Mouse (Mus musculus) neutrophil, adult 59 days (primary cell): ENCODE measurements around the gene Fgf22. TPM values are rescaled to one million over a fixed set of nuclear protein-coding genes. Genes with fewer than 3 reads are reported as not detected.

Source experiments
- total RNA-seq, 2 experiments: library from RNA; stranded (reverse); gene quantifications; 1 replicate in 1 of 2; 2 replicates in 1 of 2; pipeline ENCODE4 v1.2.4; 2023

The Fgf22 gene
- total RNA-seq = not detected

DNA sequence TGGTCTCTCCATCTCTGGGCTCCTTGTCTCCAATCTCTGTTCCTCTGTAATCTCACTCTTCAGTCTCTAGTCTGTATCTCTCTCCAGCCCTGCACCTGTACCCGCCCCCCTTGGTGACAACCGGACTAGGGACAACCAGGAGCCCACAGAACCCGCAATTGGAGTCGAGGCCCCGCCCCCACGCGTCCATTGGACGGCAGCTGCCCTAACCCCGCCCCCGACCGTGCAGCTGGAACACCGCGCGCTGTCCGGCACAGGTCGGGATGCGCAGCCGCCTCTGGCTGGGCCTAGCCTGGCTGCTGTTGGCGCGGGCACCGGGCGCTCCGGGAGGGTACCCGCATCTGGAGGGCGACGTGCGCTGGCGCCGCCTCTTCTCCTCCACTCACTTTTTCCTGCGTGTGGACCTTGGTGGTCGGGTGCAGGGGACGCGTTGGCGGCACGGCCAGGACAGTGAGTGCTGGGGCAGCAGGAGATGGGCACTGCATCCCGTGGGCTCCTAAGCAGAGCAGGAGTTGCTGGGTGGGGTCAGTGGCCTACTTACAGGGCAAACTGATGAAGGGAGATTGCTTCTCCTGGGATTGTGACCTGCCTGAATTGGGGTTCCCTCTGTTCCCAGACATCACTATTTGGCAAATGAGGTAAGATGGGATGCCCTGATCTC lies at the start of gene Fgf22:
Fgf22 (plus strand) TSS at position 221 of the 661 bp plus-strand sequence.

DNA sequence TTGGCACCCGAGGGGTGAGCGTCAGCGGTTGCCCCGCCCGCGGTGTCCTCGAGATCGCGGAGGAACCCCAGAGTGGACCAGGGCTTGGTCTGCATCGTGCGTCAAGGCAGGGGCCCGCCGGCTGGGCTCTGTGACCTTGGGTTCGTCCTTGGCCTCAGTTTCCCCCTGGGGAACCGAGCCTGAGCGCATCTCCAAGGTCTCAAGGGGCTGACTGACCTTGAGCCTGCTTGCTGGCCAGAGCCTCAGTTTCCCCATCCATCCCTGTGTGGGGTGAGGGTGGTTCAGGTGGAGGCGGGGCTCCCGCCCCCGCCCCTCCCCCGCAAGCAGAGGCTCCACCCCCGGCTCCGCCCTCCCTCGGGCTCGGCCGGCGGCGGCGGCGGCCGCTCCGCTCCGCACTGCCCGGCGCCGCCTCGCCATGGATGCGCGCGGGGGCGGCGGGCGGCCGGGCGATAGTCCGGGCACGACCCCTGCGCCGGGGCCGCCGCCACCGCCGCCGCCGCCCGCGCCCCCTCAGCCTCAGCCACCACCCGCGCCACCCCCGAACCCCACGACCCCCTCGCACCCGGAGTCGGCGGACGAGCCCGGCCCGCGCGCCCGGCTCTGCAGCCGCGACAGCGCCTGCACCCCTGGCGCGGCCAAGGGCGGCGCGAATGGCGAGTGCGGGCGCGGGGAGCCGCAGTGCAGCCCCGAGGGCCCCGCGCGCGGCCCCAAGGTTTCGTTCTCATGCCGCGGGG lies 38.5 kb upstream of the Fgf22 start, which contains the start of gene Hcn2:
Hcn2 (plus strand) TSS at position 381 of the 734 bp plus-strand sequence.

DNA sequence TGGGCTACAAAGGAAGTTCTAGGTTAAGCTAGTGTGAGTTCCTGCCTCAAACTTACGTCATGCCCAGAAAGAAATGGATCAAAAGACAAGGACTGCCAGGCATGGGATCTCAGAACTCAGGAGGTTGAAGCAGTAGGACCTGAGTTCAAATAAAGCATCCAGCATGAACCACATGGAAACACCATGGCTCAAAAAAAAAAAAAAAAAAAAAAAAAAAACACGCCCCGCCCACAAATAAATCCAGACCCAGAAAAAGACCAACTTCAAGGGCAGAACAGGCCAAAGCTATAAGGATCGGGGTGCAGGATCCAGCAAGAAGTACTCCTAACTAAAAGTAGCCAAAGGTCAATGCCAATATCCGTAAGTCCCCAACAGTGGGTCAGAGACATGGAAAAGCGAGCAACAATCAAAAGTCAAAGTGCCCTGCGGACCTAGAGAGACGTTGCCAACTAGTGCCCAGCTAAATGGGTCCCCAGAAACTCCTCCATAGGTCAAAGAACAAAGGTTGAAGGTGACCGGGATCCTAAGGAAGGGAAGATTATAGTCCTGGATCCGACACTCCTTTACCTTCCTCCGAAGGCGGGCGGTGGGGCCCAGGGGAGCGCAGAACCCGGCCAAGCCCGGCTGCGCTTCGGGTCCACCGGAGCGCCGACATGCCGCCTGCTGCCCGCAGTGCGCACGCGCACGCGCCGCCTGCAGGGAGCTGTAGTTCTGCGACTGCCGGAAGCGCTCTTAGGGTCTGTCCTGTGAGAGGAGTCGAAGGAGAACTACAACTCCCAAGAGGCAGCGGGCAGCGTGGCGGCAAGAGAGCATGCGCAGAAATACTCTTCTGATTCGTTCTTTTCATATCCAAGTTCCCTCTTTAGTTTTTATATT lies 8.7 kb upstream of the Fgf22 start, which contains the start of gene Polrmt:
Polrmt (minus strand) TSS at position 684 of the 876 bp plus-strand sequence.

DNA sequence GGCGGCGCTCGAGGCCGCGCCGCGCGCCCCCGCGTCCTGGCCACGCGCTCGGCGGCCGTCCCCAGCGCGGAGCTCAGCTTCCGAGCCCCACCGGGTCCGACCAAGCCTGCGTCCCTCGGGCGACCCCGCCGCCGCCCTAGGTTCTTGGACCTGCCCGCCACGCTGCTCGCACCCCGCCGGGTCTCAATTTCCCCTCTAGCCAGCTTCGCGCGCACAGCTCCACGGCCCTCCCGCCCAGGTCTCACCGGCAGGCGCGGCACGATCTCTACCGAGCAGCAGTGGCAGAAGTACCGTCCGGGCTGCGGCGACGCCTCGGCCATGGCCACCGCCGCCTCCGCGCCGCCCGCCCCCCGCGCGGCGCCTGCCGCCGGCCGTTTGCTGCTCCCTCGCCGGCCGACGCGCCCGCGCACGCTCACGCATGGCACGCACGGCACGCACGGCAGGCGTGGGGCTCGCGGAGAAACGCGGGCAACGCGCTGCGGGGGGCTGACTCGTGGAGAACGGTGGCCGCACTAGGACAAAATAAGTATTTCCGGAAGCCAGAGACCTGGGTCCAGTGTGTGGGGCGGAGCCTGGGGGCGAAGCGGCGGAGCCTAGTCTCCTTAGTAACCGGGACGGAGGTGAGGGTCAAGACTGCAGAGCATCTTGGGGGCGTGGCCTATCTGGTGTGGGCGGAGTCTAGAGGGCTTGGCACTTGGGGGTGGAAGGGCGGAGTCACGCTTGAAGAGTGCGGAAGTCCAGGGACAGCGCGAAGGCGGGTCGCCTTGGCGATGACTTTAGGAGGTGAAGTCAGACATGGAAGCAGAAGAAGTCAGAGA lies 11.8 kb downstream of the Fgf22 start, which contains the start of gene Rnf126:
Rnf126 (minus strand) TSS at position 445 of the 818 bp plus-strand sequence.

DNA sequence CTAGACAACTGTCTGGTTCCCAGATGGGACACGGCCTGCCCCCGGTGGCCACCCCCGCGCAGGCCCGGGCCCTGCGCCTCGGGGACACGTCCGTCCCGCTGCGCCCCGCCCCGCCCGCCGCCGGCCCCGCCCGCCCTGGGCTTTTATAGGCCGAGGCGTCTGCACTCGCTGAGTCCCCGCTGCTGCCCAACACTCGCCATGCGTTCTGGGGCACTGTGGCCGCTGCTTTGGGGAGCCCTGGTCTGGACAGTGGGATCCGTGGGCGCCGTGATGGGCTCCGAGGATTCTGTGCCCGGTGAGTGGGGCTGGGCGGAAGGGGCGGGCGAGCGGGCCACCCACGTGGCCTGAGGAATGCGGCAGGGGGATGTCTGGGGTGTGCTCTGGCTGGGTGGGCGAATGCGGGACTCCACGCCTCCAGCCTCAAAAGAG lies 22.2 kb downstream of the Fgf22 start, which contains the start of gene Fstl3:
Fstl3 (plus strand) TSS at position 170 of the 429 bp plus-strand sequence.

DNA sequence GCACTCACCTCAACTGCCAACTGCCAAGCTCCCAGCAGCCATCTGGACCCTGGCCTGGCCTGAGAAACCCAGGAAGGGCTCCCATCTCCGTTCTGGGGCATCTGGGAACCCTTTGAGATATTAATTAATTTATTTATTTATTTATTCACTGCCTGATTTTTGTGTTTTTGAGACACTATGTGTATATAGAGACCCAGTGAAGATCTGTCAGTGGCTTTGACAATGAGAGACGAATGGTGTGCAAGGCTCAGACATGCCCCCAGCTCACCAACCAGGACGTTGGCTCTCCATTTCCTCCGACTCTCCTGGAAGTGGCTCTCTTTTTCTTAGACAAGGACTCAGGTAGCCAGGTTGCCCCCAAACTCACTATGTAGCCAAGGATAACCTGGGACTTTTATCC lies 36.0 kb downstream of the Fgf22 start, which contains the start of gene Prss57:
Prss57 (minus strand) TSS at position 101 of the 400 bp plus-strand sequence.

DNA sequence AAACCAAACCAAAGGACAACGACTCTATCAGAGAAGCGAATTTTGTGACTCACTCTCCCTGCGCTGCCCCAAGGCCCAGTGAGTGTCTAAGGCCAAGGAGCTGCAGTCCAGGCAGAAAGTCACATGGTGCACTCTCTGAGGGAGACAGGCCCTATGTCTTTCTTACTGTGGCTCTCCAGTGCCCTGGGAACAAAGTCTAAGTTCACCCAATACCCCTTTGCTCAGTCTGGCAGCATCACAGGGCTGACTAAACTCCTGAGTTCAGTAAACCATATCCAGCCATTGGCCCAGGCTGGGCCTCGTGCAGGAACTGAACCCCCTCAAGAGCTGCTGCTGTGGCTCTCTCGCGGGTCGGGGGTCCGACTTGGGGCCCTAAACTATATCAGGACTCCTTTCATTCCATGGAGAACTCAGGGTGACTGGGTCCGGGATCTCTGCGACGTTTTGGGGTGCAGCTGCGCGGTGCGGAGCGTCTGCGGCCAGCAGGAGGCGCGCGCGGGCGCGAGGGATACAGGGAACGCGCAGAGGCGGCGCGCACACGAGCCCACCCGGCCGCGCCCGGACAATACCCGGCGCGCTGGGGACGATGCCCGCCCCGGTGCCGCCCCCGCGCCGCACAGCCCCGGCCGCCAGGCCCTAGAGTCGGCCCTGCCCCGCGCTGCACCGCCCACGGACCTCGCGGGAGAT lies 38.3 kb downstream of the Fgf22 start, which contains the start of gene Palm:
Palm (plus strand) TSS at position 522 of the 687 bp plus-strand sequence.

Other genes starting within 250 kb of the Fgf22 start
- 1 to 10 TPM; 3.7 to 5.2 TPM for gene Plpp2, start 221.3 kb upstream of the Fgf22 start, total RNA-seq
- gene Mier2, start 199.9 kb upstream of the Fgf22 start, total RNA-seq = 1 to 10 TPM; 9.0 to 9.9 TPM
- gene Theg, start 167.7 kb upstream of the Fgf22 start, total RNA-seq = not detected
- gene C2cd4c, start 141.1 kb upstream of the Fgf22 start, total RNA-seq = not detected
- gene Shc2, start 117.2 kb upstream of the Fgf22 start, total RNA-seq = not detected
- gene Odf3l2, start 109.3 kb upstream of the Fgf22 start, total RNA-seq = not detected
- not detected for gene Madcam1, start 90.5 kb upstream of the Fgf22 start, total RNA-seq
- 10 to 100 TPM; 20.1 to 26.2 TPM for gene Tpgs1, start 85.7 kb upstream of the Fgf22 start, total RNA-seq
- gene Cdc34, start 72.9 kb upstream of the Fgf22 start, total RNA-seq = 10 to 100 TPM; 66.7 to 77.6 TPM
- 1 to 10 TPM; 1.1 to 1.2 TPM for gene Gzmm, start 66.1 kb upstream of the Fgf22 start, total RNA-seq
- gene Bsg, start 50.6 kb upstream of the Fgf22 start, total RNA-seq = 100 to 1,000 TPM; 117 to 123 TPM
- under 1 TPM; 0.11 to 0.18 TPM for gene Hcn2, start 38.4 kb upstream of the Fgf22 start, total RNA-seq
- 10 to 100 TPM; 13.7 to 15.0 TPM for gene Polrmt, start 8.5 kb upstream of the Fgf22 start, total RNA-seq
- 10 to 100 TPM; 25.1 to 26.7 TPM for gene Rnf126, start 11.9 kb downstream of the Fgf22 start, total RNA-seq
- gene Fstl3, start 22.2 kb downstream of the Fgf22 start, total RNA-seq = 1 to 10 TPM; 4.5 to 5.9 TPM
- 10 to 100 TPM; 13.6 to 18.0 TPM for gene Prss57, start 35.9 kb downstream of the Fgf22 start, total RNA-seq
- gene Palm, start 38.5 kb downstream of the Fgf22 start, total RNA-seq = 100 to 1,000 TPM; 124 to 129 TPM
- gene Misp, start 65.9 kb downstream of the Fgf22 start, total RNA-seq = under 1 TPM; 0.46 to 0.51 TPM
- 100 to 1,000 TPM; 267 to 286 TPM for gene Ptbp1, start 99.4 kb downstream of the Fgf22 start, total RNA-seq
- 100 to 1,000 TPM; 466 to 531 TPM for gene Prtn3, start 119.4 kb downstream of the Fgf22 start, total RNA-seq
- 10 to 100 TPM; 20.7 to 23.9 TPM for gene Plppr3, start 119.6 kb downstream of the Fgf22 start, total RNA-seq
- 100 to 1,000 TPM; 527 to 568 TPM for gene Elane, start 131.2 kb downstream of the Fgf22 start, total RNA-seq
- gene Cfd, start 135.8 kb downstream of the Fgf22 start, total RNA-seq = not detected
- 10 to 100 TPM; 32.8 to 40.7 TPM for gene Med16, start 153.8 kb downstream of the Fgf22 start, total RNA-seq
- gene Gm26602, start 155.8 kb downstream of the Fgf22 start, total RNA-seq = not detected
- gene Kiss1r, start 161.9 kb downstream of the Fgf22 start, total RNA-seq = 1 to 10 TPM; 5.0 to 5.4 TPM
- gene R3hdm4, start 166.1 kb downstream of the Fgf22 start, total RNA-seq = 100 to 1,000 TPM; 488 to 566 TPM
- gene Arid3a, start 172.0 kb downstream of the Fgf22 start, total RNA-seq = 100 to 1,000 TPM; 187 to 197 TPM
- 10 to 100 TPM in 1 of 2 experiments, 1 to 10 TPM in 1; 9.9 to 13.2 TPM for gene Wdr18, start 205.1 kb downstream of the Fgf22 start, total RNA-seq
- gene Grin3b, start 215.6 kb downstream of the Fgf22 start, total RNA-seq = under 1 TPM in 1 of 2 experiments, not detected in 1; 0.26 TPM
- gene Tmem259, start 229.3 kb downstream of the Fgf22 start, total RNA-seq = 10 to 100 TPM; 68.0 to 69.4 TPM
- gene Cnn2, start 233.5 kb downstream of the Fgf22 start, total RNA-seq = 100 to 1,000 TPM; 543 to 593 TPM
- gene Abca7, start 241.4 kb downstream of the Fgf22 start, total RNA-seq = 100 to 1,000 TPM; 110 to 111 TPM